Mouse (Mus musculus): ENCODE measurements around the gene Lmo1. TPM values are rescaled to one million over a fixed set of nuclear protein-coding genes. Genes with fewer than 3 reads are reported as not detected.
A peak's percentile ranks its signal among the peaks of the same experiment; 100 is the strongest.

The Lmo1 gene
- total RNA-seq, 2 experiments from 2014 or later, result 2.3 TPM

- TF ChIP-seq CTCF (IDR thresholded peaks at IDR 0.05), result no peak
- intact Hi-C loops (cut with DNase I), result no loop called here
- peak overlapping the region; percentile 68 for H3K27ac ChIP-seq
- no peak for DNase-seq
- no peak overlapping the region for H3K4me3 ChIP-seq
Measured at GRCm38 (mm10) chr7:109196399-109197082, 21.5 kb upstream of the Lmo1 start.

DNA sequence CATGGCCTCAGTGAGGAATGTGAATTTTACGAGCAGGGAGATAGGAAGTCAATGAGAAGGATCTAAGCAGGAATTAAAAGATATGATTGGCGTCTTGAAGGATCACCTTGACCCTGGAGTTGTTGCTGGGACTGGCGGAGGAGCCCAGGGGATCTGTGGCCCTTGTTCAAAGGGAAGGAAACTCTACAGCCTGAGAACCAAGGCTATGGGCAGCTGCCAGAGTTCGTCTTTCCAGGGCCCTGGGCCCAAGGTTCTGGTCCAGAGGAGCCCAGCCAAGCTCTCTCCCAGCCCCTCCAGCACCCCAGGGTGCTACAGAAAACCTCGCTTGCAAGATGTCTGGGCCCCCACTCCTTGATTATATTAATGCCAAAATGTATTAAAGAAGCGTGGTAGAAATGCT is 21.0 kb upstream of the Lmo1 start:
- TF ChIP-seq CTCF (IDR thresholded peaks at IDR 0.05), result no peak
- intact Hi-C loops (cut with DNase I), result no loop called here
- Histone ChIP-seq H3K4me3 (no peak overlapping the region), H3K27ac (peak overlapping the region; percentile 66)
- DNase-seq, result no peak

- TF ChIP-seq CTCF (IDR thresholded peaks at IDR 0.05), result no peak
- no peak for DNase-seq
Measured at GRCm38 (mm10) chr7:109194850-109195249, 19.8 kb upstream of the Lmo1 start.

GRCm38 (mm10) chr7:109187244-109188035 is 12.4 kb upstream of the Lmo1 start:
- Histone ChIP-seq H3K27ac (no peak overlapping the region), H3K4me3 (no peak overlapping the region)
- TF ChIP-seq CTCF (IDR thresholded peaks at IDR 0.05), result no peak
- no peak for DNase-seq
- intact Hi-C loops (cut with DNase I), result no loop called here

More at GRCm38 (mm10) chr7:109194850-109195249, 19.8 kb upstream of the Lmo1 start:
- intact Hi-C loops (cut with DNase I), result no loop called here
- H3K4me3 ChIP-seq, result no peak overlapping the region
- H3K27ac ChIP-seq, result no peak overlapping the region

DNA sequence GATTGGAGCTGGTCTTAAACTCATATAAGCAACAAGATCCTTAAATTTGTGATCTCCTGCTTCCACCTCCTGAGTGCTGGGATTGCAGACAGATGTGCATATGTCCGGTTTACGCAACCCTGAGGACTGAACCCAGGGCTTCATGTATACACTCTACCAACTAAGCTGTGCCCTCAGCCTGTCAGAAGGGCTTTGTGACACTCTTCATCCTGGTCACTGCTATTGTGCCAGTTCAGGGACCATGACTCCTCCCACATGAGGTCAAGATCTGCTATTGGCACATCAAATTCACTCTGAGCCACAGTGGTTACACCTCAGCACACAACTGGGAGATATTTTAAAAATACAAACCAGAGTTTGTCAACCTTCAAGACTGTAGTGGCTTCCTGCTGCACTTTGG is 11.0 kb upstream of the Lmo1 start:
- Histone ChIP-seq H3K4me3 (no peak overlapping the region), H3K27ac (no peak overlapping the region)
- TF ChIP-seq CTCF (IDR thresholded peaks at IDR 0.05), result no peak
- no peak for DNase-seq
- intact Hi-C loops (cut with DNase I), result no loop called here

GRCm38 (mm10) chr7:109185564-109185963 is 10.6 kb upstream of the Lmo1 start:
- intact Hi-C loops (cut with DNase I), result no loop called here
- no peak for TF ChIP-seq CTCF (IDR thresholded peaks at IDR 0.05)
- Histone ChIP-seq H3K27ac (no peak overlapping the region), H3K4me3 (no peak overlapping the region)
- DNase-seq, result no peak

DNA sequence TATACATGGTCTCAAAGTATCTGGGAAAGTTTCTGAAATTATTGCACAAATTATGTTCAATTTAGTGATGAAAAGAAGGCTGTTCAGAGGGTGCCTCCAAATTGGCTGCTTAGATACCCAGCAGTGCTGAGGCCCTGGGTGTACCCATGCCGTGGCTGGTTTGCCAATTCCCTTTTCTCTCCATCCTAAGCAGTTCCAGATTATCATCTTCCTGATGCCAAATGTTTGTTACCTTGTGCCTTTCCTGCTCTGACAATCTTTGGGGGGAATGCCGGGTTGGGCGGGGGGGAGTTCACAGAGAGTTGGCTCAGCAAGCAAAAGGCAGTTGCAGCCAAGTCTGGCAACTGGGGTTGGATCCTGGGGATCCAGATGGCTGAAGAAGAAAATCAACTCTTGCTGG is 1.7 kb upstream of the Lmo1 start:
- no peak overlapping the region for H3K4me3 ChIP-seq
- intact Hi-C loops (cut with DNase I), result no loop called here
- no peak for DNase-seq
- no peak overlapping the region for H3K27ac ChIP-seq
- no peak for TF ChIP-seq CTCF (IDR thresholded peaks at IDR 0.05)

GRCm38 (mm10) chr7:109175670-109176625 is 941 bp upstream of the Lmo1 start:
- intact Hi-C loops (cut with DNase I), result no loop called here
- H3K4me3 ChIP-seq, result peak overlapping the region; percentile 85
- TF ChIP-seq CTCF (IDR thresholded peaks at IDR 0.05), result no peak
- DNase-seq, result no peak
- H3K27ac ChIP-seq, result peak overlapping the region; percentile 74

DNA sequence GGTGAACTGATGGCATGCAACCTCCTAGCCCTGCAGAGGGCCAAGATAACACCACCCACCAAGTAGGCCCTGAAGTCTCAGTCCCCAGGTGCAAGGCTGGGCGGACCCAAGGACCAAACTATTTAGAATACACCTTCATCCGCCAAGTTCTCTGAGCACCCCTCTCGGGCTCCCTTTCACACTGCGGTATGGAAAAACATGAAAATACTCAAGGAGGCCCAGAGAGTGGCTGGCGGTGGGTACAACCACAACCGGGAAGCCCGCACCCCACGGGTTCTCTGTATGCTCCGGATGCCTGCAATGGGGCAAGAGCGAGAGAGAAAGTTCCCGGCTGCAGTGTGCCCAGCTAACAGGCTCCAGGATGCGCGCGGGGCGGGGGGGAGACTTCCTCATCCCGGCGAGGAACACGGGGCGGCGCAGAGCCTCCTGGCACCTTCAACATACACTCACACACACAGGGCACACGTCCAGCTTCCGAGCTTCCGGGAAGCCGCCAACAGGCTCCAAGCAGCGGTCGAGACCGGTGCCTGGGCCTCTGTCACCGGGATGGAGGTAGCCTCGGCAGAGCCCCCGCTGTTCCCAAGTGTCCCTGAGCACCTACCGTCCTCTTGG is 564 bp downstream of the Lmo1 start:
- Histone ChIP-seq H3K4me3 (peak overlapping the region; percentile 85), H3K27ac (peak overlapping the region; percentile 83)
- DNase-seq, result peak; percentile 64
- intact Hi-C loops (cut with DNase I), result loop anchor here (5.0 kb wide), 1 partner anchor 43 kb away; no protein-coding TSS in a partner anchor
- TF ChIP-seq CTCF (IDR thresholded peaks at IDR 0.05), result no peak

- intact Hi-C loops (cut with DNase I), result loop anchor here (5.0 kb wide), 1 partner anchor 45 kb away; no protein-coding TSS in a partner anchor
- Histone ChIP-seq H3K4me3 (no peak overlapping the region), H3K27ac (no peak overlapping the region)
- TF ChIP-seq CTCF (IDR thresholded peaks at IDR 0.05), result no peak
- DNase-seq, result no peak
Measured at GRCm38 (mm10) chr7:109171874-109172273, 3.1 kb downstream of the Lmo1 start.

GRCm38 (mm10) chr7:109170441-109170820 is 4.6 kb downstream of the Lmo1 start:
- peak; percentile 86 for DNase-seq

More at GRCm38 (mm10) chr7:109170441-109170820, 4.6 kb downstream of the Lmo1 start:
- Histone ChIP-seq H3K4me3 (peak overlapping the region; percentile 71), H3K27ac (peak overlapping the region; percentile 25; the same call in 1 of the 2 replicates)
- intact Hi-C loops (cut with DNase I), result loop anchor here (1.0 to 5.0 kb wide), 2 partner anchors 31 to 47 kb away; no protein-coding TSS in a partner anchor
- TF ChIP-seq CTCF (IDR thresholded peaks at IDR 0.05), result no peak; the same call in 1 of the 2 replicates

Data from gastrocnemius, adult 2 months (tissue).